Mouse (Mus musculus): ENCODE data around the gene Mecom. TPM values are rescaled to one million over a fixed set of nuclear protein-coding genes. Genes with fewer than 3 reads are reported as not detected.

Gene Mecom
- polyA plus RNA-seq, 1 experiment from 2014 or later: 2.4 TPM

DNA sequence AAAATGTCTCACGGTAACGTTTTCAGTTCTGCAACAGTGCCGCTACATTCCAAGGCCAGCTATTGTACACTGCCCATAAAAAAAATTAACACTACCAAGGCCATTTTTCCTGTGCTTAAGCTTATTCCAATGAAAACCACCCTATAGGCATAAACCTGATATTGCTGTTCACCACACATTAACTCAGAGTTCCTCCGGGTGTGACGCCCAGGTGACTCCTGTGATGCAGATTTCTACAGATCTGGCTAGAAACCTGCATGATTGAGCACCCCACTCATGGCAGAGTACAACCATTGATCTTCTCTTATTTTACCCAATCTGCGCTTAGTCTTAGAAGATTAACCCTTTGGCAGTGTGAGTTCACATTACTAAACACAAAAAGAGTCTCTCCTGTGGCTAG, 409.2 kb downstream of the Mecom start:
- no peak overlapping the region for H3K9ac ChIP-seq (replicated peaks)
- H3K4me3 ChIP-seq: no peak overlapping the region
- no peaks in the 10 kb centered on the region for H3K9me3 ChIP-seq
- 91% methylated on average over 6 of the region's 6 CpGs for WGBS
- no peaks in the 10 kb centered on the region for H3K36me3 ChIP-seq
- H3K4me2 ChIP-seq (replicated peaks): no peak overlapping the region
- H3K4me1 ChIP-seq: no peaks in the 10 kb centered on the region
- no peak for ATAC-seq (replicated peaks)
- H3K27me3 ChIP-seq: peaks cover 5% of the 10 kb centered on the region; the same call in 1 of the 2 replicates
- no peak overlapping the region for H3K27ac ChIP-seq (replicated peaks)

DNA sequence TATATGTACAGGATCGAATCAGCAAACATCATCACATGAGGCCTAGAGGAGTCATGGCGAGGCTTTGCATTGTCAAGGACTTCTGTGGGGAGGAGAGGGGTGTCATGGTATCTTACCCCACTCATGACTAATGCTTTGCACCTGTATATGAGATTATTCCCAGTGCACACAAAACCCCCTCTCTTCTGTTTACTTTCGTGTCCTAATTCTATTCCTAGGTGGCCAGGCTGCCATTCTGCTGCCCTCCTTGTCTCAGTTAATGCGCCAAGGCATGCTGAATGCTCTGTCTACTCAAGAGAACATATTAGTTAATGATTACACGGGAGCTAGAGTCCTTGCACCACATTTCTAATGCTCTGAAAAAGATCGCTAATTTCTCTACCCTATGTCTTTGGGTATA, 412.0 kb downstream of the Mecom start:
- no peaks in the 10 kb centered on the region for H3K4me1 ChIP-seq
- ATAC-seq (replicated peaks): no peak
- no peak overlapping the region for H3K27ac ChIP-seq (replicated peaks)
- no peaks in the 10 kb centered on the region for H3K9me3 ChIP-seq
- no peaks in the 10 kb centered on the region for H3K27me3 ChIP-seq
- H3K9ac ChIP-seq (replicated peaks): no peak overlapping the region
- whole genome bisulfite sequencing: 85% methylated on average over 6 of the region's 6 CpGs
- no peaks in the 10 kb centered on the region for H3K36me3 ChIP-seq
- no peak overlapping the region for H3K4me3 ChIP-seq
- no peak overlapping the region for H3K4me2 ChIP-seq (replicated peaks)

DNA sequence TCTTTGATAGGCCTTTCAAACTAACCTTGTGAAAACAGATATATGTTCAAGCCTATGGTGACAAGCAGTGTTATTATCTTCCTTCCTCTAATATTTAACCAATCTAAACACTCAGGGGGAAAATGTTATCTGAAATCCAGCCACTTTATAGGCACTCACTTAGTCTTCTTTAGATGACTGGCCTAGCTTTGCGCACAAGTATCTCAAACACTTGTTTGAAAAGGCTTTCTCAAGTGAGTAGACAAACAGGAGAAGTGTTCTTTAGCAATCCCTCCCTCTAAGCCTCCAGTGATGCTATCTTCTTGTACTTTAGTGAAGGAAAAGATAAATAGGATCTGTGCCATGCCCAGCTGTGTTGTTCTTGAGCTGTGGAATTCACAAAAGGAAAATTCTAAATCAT, 412.7 kb downstream of the Mecom start:
- 95% methylated on average over 1 of the region's 1 CpGs for WGBS
- H3K4me2 ChIP-seq (replicated peaks): no peak overlapping the region
- no peak overlapping the region for H3K27ac ChIP-seq (replicated peaks)
- no peaks in the 10 kb centered on the region for H3K9me3 ChIP-seq
- H3K27me3 ChIP-seq: no peaks in the 10 kb centered on the region
- no peak overlapping the region for H3K9ac ChIP-seq (replicated peaks)
- no peak for ATAC-seq (replicated peaks)
- H3K36me3 ChIP-seq: no peaks in the 10 kb centered on the region
- no peak overlapping the region for H3K4me3 ChIP-seq
- no peaks in the 10 kb centered on the region for H3K4me1 ChIP-seq

DNA sequence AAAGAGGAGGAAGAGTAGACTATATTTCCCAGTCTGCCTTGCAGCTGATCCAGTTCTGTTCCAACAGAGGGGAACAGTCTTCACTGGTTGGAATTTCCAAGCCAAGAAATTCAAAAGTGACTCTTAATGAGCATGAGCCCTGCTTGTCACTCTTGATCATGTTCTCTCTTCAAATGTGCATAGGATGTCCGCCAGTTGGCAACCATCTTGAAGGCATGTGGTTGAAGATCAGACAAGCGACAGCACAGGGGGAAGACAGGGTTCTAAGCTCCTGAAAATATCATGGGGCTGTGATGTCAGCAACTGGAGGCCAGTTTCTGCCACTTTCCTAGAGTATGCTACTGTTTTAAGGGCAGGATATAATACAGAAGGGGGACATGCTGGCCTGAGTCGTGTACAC, 414.8 kb downstream of the Mecom start:
- Histone ChIP-seq H3K4me3 (no peak overlapping the region), H3K36me3 (no peaks in the 10 kb centered on the region), H3K27me3 (no peaks in the 10 kb centered on the region)

GRCm38 (mm10) chr3:30132370-30132769, 415.4 kb downstream of the Mecom start:
- WGBS: 77% methylated on average over 2 of the region's 2 CpGs
- Histone ChIP-seq H3K9ac (replicated peaks) (no peak overlapping the region), H3K4me3 (no peak overlapping the region), H3K4me1 (no peaks in the 10 kb centered on the region), H3K36me3 (no peaks in the 10 kb centered on the region), H3K27ac (replicated peaks) (no peak overlapping the region), H3K9me3 (no peaks in the 10 kb centered on the region), H3K4me2 (replicated peaks) (no peak overlapping the region), H3K27me3 (no peaks in the 10 kb centered on the region)
- ATAC-seq (replicated peaks): no peak

More for the DNA sequence above, 414.8 kb downstream of the Mecom start:
- Histone ChIP-seq H3K9me3 (no peaks in the 10 kb centered on the region), H3K27ac (replicated peaks) (no peak overlapping the region), H3K9ac (replicated peaks) (no peak overlapping the region), H3K4me1 (no peaks in the 10 kb centered on the region), H3K4me2 (replicated peaks) (no peak overlapping the region)
- WGBS: 87% methylated on average over 3 of the region's 3 CpGs
- no peak for ATAC-seq (replicated peaks)

DNA sequence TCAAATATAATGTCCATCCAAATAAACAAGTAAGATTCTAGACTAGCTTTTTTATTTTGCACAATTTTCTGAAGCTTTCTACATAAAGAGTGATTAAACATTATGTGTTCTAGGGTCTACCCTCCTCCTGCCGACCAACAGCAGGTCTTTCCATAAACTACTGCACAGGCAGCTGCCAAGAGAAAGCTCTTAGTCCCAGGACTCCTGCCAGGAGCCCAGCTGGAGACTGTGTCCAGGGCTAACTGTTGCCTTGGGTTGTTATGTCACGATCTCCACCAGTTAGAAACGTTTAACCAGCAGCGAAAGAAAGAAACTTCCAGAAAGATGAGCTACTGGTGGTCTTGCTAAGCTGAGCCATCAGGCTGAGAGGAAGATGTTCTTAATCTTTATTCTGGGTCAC, 417.3 kb downstream of the Mecom start:
- H3K9me3 ChIP-seq: no peaks in the 10 kb centered on the region
- no peaks in the 10 kb centered on the region for H3K4me1 ChIP-seq
- WGBS: 61% methylated on average over 4 of the region's 4 CpGs
- H3K9ac ChIP-seq (replicated peaks): no peak overlapping the region
- H3K27me3 ChIP-seq: no peaks in the 10 kb centered on the region
- no peak overlapping the region for H3K4me3 ChIP-seq
- ATAC-seq (replicated peaks): no peak
- no peak overlapping the region for H3K27ac ChIP-seq (replicated peaks)
- no peak overlapping the region for H3K4me2 ChIP-seq (replicated peaks)
- no peaks in the 10 kb centered on the region for H3K36me3 ChIP-seq

DNA sequence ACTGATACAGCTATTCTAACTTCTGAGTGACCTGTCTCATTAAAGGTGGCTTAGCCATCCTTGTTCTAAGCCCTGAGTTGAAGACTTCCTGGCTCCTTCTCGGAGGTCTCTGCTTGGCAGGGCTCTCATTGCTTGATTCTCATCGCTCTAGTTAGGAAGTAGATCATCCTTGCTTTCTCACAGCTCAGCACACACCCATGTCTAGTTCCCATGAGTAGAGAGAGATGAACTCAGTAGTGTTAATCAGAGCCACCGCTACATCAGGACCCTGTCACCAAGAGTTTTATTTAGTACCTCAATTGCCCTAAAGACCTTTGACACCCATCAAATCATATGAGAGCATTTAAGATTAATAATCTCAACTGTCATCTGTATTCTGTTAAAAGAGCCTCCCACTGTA, 425.2 kb downstream of the Mecom start:
- no peak for ATAC-seq (replicated peaks)
- Histone ChIP-seq H3K4me2 (replicated peaks) (no peak overlapping the region), H3K27ac (replicated peaks) (no peak overlapping the region), H3K4me3 (no peak overlapping the region), H3K36me3 (no peaks in the 10 kb centered on the region), H3K27me3 (no peaks in the 10 kb centered on the region), H3K4me1 (no peaks in the 10 kb centered on the region), H3K9ac (replicated peaks) (no peak overlapping the region), H3K9me3 (no peaks in the 10 kb centered on the region)
- WGBS: 84% methylated on average over 3 of the region's 3 CpGs

- no peaks in the 10 kb centered on the region for H3K4me1 ChIP-seq
- H3K4me3 ChIP-seq: no peak overlapping the region
- H3K36me3 ChIP-seq: no peaks in the 10 kb centered on the region
- WGBS: 88% methylated on average over 8 of the region's 8 CpGs
- ATAC-seq (replicated peaks): no peak
- no peaks in the 10 kb centered on the region for H3K27me3 ChIP-seq
- no peaks in the 10 kb centered on the region for H3K9me3 ChIP-seq
- no peak overlapping the region for H3K27ac ChIP-seq (replicated peaks)
- H3K9ac ChIP-seq (replicated peaks): no peak overlapping the region
- no peak overlapping the region for H3K4me2 ChIP-seq (replicated peaks)
Measured at GRCm38 (mm10) chr3:30120790-30121512, 426.9 kb downstream of the Mecom start.

DNA sequence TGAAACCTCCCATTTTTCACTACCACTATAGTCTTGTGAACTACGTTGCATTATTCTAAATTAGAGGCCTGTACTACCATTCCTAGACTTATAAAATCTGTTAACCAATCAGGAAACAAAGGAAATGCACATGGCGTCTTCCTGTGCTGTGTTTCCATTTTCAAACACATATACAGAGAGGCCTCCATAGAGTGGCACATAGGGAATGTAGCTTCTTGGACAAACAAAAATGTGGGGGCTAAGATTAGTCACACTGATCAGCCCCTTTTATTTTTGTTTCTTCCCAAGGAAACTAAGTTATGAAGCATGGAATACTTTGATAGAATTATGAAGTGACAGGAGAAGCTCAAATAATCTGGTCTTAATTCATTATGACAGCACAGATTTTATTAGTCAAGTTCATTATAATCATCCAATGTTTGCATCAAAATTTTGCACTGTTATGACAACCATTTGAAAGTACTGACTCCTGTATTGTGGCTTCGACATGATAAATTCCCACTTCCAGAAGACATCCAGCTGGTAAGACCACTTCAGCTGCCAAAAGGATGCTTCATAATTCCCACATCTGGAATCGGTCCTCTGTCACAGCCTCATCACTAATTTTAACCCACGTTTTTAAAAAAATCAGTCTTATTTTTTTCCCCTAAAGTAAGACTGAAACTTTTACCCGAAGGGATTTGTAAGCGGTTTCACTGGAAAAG, 429.1 kb downstream of the Mecom start:
- Histone ChIP-seq H3K9ac (replicated peaks) (no peak overlapping the region), H3K9me3 (no peaks in the 10 kb centered on the region), H3K4me3 (no peak overlapping the region), H3K27ac (replicated peaks) (no peak overlapping the region), H3K27me3 (no peaks in the 10 kb centered on the region), H3K4me2 (replicated peaks) (no peak overlapping the region), H3K36me3 (no peaks in the 10 kb centered on the region), H3K4me1 (no peaks in the 10 kb centered on the region)
- no peak for ATAC-seq (replicated peaks)
- WGBS: 86% methylated on average over 7 of the region's 7 CpGs

DNA sequence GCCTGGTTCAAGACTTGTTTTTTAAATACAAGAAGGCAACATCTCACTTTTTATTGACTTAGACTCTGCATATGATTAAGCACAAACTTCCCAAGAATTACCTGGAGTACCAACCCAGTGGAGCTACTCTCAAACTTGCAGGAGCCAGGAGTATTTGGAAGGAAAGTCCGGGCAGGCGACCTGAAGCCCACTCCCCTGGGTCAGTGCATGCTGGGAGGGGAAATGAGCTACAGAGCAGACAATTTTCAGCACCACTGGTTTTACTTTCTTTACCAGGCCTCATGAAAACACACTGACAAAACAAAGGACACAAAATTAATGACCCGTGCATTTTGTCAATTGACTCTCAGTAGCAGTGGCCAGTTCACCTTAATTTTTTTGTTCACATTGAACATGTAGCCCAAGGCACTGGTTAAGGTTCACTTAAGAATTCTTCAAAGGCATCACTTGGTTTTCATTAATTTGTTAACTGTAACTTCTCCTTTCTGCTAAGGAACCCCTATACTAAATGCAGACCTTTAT, 434.5 kb downstream of the Mecom start:
- H3K27me3 ChIP-seq: no peaks in the 10 kb centered on the region
- ATAC-seq (replicated peaks): no peak
- H3K9me3 ChIP-seq: no peaks in the 10 kb centered on the region
- no peak overlapping the region for H3K9ac ChIP-seq (replicated peaks)
- WGBS: 13% methylated on average over 3 of the region's 3 CpGs
- no peak overlapping the region for H3K4me3 ChIP-seq
- no peaks in the 10 kb centered on the region for H3K36me3 ChIP-seq
- H3K4me1 ChIP-seq: no peaks in the 10 kb centered on the region
- H3K27ac ChIP-seq (replicated peaks): no peak overlapping the region
- H3K4me2 ChIP-seq (replicated peaks): no peak overlapping the region

DNA sequence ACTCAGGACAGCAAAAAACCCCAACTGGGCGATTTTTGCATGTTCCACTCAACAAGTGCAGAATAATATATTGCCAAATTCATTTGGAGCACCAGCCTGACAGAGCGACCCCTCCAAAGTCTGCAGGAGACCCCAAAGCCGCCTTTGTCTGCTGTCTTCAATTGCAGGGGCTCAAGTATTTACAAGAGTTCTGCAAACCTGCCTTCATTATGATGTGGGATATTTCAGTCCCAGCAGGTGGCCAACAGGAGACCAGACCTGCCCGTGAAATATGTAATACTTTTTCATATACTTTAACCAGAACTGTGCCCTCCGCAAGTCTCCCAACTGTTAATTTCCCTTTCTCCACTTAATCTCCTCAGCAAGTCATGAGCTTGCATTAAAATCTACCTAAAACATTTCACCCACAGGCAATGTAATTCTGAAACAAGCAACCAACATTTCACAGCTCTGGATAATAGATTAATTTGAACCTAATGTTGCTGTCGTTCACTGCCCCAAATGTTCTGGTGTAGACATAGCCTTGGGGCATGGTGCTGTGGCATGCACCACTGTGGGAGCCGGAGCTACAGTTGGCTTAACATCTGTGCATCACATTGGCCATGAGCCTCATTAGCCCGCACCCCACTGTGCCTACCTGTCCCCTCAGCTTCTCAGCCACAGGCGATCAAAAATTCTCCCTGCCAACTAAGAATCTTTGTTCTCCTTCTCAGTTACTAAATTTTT, 439.7 kb downstream of the Mecom start:
- no peak overlapping the region for H3K4me2 ChIP-seq (replicated peaks)
- H3K27me3 ChIP-seq: no peaks in the 10 kb centered on the region
- H3K36me3 ChIP-seq: no peaks in the 10 kb centered on the region
- ATAC-seq (replicated peaks): no peak
- H3K9ac ChIP-seq (replicated peaks): no peak overlapping the region
- H3K4me1 ChIP-seq: no peaks in the 10 kb centered on the region
- no peak overlapping the region for H3K4me3 ChIP-seq
- H3K9me3 ChIP-seq: no peaks in the 10 kb centered on the region
- 52% methylated on average over 9 of the region's 9 CpGs for WGBS
- H3K27ac ChIP-seq (replicated peaks): no peak overlapping the region

GRCm38 (mm10) chr3:30106481-30106880, 441.3 kb downstream of the Mecom start:
- no peak for ATAC-seq (replicated peaks)
- Histone ChIP-seq H3K9me3 (no peaks in the 10 kb centered on the region), H3K27ac (replicated peaks) (no peak overlapping the region), H3K36me3 (no peaks in the 10 kb centered on the region), H3K27me3 (no peaks in the 10 kb centered on the region), H3K9ac (replicated peaks) (no peak overlapping the region), H3K4me3 (no peak overlapping the region), H3K4me1 (no peaks in the 10 kb centered on the region), H3K4me2 (replicated peaks) (no peak overlapping the region)
- 87% methylated on average over 18 of the region's 18 CpGs for WGBS
